Mouse (Mus musculus) hindbrain, postnatal 0 days (tissue): Measurements from ENCODE around the gene Aldh3b1. TPM values are rescaled to one million over a fixed set of nuclear protein-coding genes. Genes with fewer than 3 reads are reported as not detected.

Source experiments
- ATAC-seq: fragments of 200-750 bp; cut with Nextera tagmentation; 2 replicates; pipeline ENCODE4 v1.8.0; 2017; ENCODE audit warnings: mild to moderate bottlenecking, moderate TSS enrichment, moderate library complexity
- DNase-seq: peaks from one replicate; pipeline ENCODE4 v3.0.0-alpha.2; 2015; ENCODE audit warnings: low spot score
- H3K27ac ChIP-seq: fragments of 300-500 bp; sonication (generic); 2 replicates; pipeline ENCODE4 v1.5.1; 2014; ENCODE audit warnings: mild to moderate bottlenecking
- H3K27me3 ChIP-seq: fragments of 300-500 bp; sonication (generic); 2 replicates; pipeline ENCODE4 v1.6.1; 2014; ENCODE audit warnings: low read length, mixed read lengths; ENCODE audit not compliant: insufficient read depth
- H3K36me3 ChIP-seq: fragments of 300-500 bp; sonication (generic); 2 replicates; pipeline ENCODE4 v1.6.1; 2014; ENCODE audit warnings: low read length, mixed read lengths; ENCODE audit not compliant: insufficient read depth
- H3K4me1 ChIP-seq: fragments of 300-500 bp; sonication (generic); 2 replicates; pipeline ENCODE4 v1.6.1; 2014; ENCODE audit warnings: antibody characterized with exemption, low read length, mixed read lengths; ENCODE audit not compliant: insufficient read depth
- H3K4me2 ChIP-seq: fragments of 300-500 bp; sonication (generic); 2 replicates; pipeline ENCODE4 v1.6.1; 2014; ENCODE audit warnings: low read depth, mild to moderate bottlenecking, low read length, moderate library complexity, mixed read lengths
- H3K4me3 ChIP-seq: fragments of 300-500 bp; sonication (generic); 2 replicates; pipeline ENCODE4 v1.5.1; 2014; ENCODE audit warnings: low read length
- H3K9ac ChIP-seq: fragments of 300-500 bp; sonication (generic); replicated peaks from 2 replicates; pipeline ENCODE4 v1.6.1; 2014; ENCODE audit warnings: mild to moderate bottlenecking, low read length, moderate library complexity, mixed read lengths
- H3K9me3 ChIP-seq: fragments of 300-500 bp; sonication (generic); 2 replicates; pipeline ENCODE4 v1.6.1; 2016; ENCODE audit warnings: low read length, mixed read lengths
- CTCF ChIP-seq: IDR thresholded peaks from 2 replicates; pipeline ENCODE4 v1.5.1; 2016; ENCODE audit warnings: antibody characterized with exemption, control low read depth, low read depth
- WGBS: fragments of 180-500 bp; shearing (Covaris S2); extraction: QIAGEN DNeasy Blood & Tissue Kit; methylation state at CpG from one replicate; pipeline ENCODE4 v1.1.7; 2014; 5-methylcytosine and 5-hydroxymethylcytosine counted together
- polyA plus RNA-seq: library from polyadenylated mRNA; unstranded; fragments of >200 nt; fragmentation: Nextera tagmentation; extraction: Ambion mirVana; gene quantifications from 2 replicates; pipeline ENCODE4 v1.2.1, GENCODE M21; 2015
- total RNA-seq: library from RNA; depleted of rRNA; stranded (reverse); fragments of >200 nt; gene quantifications from 2 replicates; pipeline ENCODE4 v1.2.3, GENCODE M21; 2014

Aldh3b1 gene
- total and polyA plus RNA-seq, 2 experiments from 2014 or later, result 3.0 to 3.5 TPM

DNA sequence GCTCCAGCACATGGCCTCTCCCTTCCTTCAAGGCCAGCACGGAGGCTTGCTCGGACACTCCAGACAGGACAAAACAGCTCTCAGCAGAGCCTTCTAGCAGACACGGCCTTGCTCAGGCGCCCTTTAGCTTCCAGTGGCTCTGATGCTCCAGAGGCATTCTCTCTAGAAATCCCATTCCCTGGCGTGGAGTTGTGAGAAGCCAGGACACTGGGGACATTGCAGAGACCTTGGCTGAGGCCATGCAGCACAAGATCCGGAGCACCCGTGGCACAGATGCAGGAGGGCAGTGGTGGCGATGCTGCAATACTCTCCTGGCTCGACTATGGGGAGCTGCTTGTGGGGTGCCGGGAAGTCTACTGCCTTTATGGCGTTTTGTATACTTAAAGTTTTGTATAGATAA lies 12.9 kb downstream of the Aldh3b1 start:
- no peak for TF ChIP-seq CTCF
- ATAC-seq, result no peak

DNA sequence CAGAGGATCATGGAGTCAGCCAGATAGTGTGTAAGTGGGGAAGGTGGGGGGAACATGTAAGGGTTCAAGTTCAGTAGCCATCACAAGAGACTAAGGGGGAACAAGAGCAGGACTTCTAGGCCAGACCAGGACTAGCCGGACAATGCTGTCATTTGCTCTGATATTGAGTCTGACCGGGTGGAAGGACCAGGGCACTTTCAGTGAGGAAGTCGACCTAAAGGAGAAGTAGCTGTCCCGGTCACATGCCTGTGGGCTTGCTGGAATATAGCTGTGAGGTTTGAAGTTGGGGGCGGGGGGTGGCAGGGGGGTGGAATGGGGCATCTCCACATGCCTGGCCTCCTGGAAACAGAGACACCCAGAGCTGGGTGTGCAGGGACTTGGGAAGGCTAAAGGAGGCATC lies 15.1 kb downstream of the Aldh3b1 start:
- no peaks in the 10 kb centered on the region for H3K27me3 ChIP-seq
- H3K9ac ChIP-seq, result no peak overlapping the region
- no peak for DNase-seq
- no peak for ATAC-seq
- H3K4me2 ChIP-seq, result no peak overlapping the region
- TF ChIP-seq CTCF, result no peak
- peaks cover 17% of the 10 kb centered on the region; the same call in 1 of the 2 replicates for H3K4me1 ChIP-seq
- no peaks in the 10 kb centered on the region for H3K9me3 ChIP-seq
- peaks cover 10% of the 10 kb centered on the region for H3K36me3 ChIP-seq
- no peak overlapping the region for H3K4me3 ChIP-seq
- WGBS, result 88% methylated on average over 5 of the region's 5 CpGs
- no peak overlapping the region for H3K27ac ChIP-seq

More for the DNA sequence above, 12.9 kb downstream of the Aldh3b1 start:
- no peak overlapping the region for H3K4me3 ChIP-seq
- no peak overlapping the region for H3K4me2 ChIP-seq
- no peaks in the 10 kb centered on the region for H3K9me3 ChIP-seq
- WGBS, result 79% methylated on average over 11 of the region's 11 CpGs
- H3K27me3 ChIP-seq, result no peaks in the 10 kb centered on the region
- peaks cover 11% of the 10 kb centered on the region; the same call in 1 of the 2 replicates for H3K4me1 ChIP-seq
- H3K27ac ChIP-seq, result no peak overlapping the region
- no peaks in the 10 kb centered on the region for H3K36me3 ChIP-seq
- no peak overlapping the region for H3K9ac ChIP-seq
- DNase-seq, result no peak

DNA sequence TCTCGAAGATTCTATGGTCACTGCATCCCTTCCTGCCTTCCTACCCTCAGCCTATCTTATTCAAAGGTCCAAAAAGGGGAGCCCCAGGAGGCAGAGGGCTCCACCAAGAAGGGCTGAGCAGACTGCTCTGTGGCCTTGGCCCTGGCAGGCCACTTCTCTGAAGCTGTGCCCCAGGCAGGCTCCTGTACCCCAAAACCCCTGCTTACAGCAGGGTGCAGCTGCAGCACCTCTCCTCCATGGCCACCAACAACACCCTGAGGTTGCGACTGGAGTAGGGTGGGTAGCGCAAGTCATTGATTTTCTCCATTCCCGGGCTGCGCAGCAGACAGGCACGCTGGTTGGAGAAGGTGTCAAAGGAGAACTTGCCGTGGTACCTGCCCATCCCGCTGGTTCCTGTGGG lies 15.9 kb downstream of the Aldh3b1 start:
- WGBS, result 86% methylated on average over 8 of the region's 8 CpGs
- Histone ChIP-seq H3K4me2 (peak overlapping the region; percentile 69), H3K36me3 (peaks cover 15% of the 10 kb centered on the region), H3K27ac (peak overlapping the region; percentile 59; the same call in 1 of the 2 replicates), H3K27me3 (no peaks in the 10 kb centered on the region), H3K4me1 (peaks cover 17% of the 10 kb centered on the region; the same call in 1 of the 2 replicates), H3K9ac (peak overlapping the region; percentile 62; the same call in 1 of the 2 replicates), H3K4me3 (peak overlapping the region; percentile 58; the same call in 1 of the 2 replicates), H3K9me3 (no peaks in the 10 kb centered on the region)
- no peak for DNase-seq
- no peak for ATAC-seq
- no peak for TF ChIP-seq CTCF

DNA sequence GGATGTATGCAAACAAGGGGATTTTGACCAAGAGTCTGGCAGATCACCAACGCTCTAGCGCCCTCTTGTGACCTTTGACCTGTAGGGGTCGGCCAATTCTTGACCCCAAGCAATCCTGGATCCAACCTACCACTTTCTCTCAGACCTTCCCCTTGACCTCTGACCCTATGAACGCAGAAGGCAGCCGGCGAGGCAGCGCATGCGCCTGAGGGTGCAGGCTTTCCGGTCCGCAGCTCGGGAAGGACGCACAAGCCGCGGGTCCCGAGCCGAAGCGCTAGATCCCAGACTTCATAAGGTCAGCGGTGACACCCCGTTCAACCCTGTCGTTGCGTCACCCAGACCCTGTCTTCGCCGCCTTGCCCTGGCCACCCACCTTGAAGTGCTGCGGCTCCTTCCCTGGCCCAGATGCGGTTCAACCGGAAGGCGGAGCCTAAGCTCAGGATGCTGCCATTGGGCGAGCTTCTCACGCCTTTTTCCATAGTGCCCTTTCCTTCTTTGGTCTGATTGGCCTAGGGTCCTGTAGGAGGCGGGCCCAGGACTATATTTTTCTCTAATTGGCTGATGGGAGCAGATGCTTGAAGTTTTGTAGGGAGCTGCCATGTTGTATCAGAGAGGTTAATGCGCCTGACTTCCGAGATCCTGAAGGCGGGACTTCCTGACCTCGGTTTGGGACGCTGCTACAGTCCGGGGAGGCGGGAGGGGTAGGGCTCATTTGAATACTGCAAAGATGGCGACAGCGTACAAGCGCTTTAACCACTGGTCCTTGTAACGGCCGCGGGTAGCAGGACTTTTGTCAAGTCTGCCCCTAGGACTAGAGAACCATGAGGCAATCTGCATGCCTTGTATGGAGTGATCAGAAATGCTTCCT lies 17.0 kb downstream of the Aldh3b1 start, which contains the start of gene Ndufs8:
Gene Ndufs8 (minus strand): TSS at position 438 of the 868 bp plus-strand sequence.
- peak; percentile 28 for TF ChIP-seq CTCF
- ATAC-seq, result peak; percentile 98

DNA sequence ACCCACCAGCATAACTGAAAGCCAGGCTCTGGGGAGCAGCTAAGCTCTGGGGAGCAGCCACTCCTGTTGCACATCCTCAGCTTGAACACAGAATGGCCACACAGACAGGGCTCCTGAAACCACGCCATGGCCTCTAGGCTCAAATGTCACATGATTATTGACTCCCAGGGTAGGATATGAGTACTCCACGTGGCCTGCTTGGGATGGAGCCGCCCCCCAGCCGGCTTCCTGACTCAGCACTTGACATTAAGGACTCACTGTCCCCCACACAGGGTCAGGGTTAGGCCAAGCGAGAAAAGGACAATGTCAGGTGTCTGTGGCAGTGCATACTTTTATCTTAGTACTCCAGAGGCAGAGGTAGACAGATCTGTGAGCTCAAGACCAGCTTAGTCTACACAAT lies 19.4 kb downstream of the Aldh3b1 start:
- no peaks in the 10 kb centered on the region for H3K9me3 ChIP-seq
- WGBS, result 84% methylated on average over 5 of the region's 5 CpGs
- peaks cover 25% of the 10 kb centered on the region for H3K4me1 ChIP-seq
- TF ChIP-seq CTCF, result no peak
- H3K4me3 ChIP-seq, result no peak overlapping the region
- no peaks in the 10 kb centered on the region for H3K27me3 ChIP-seq
- no peak overlapping the region for H3K9ac ChIP-seq
- DNase-seq, result no peak
- H3K4me2 ChIP-seq, result no peak overlapping the region
- H3K36me3 ChIP-seq, result peaks cover 21% of the 10 kb centered on the region
- no peak for ATAC-seq
- no peak overlapping the region for H3K27ac ChIP-seq

More for the DNA sequence above, 17.0 kb downstream of the Aldh3b1 start, which contains the start of gene Ndufs8:
- Histone ChIP-seq H3K27me3 (no peaks in the 10 kb centered on the region), H3K27ac (peak within 1 kb of the TSS; percentile 79), H3K4me3 (peak within 1 kb of the TSS; percentile 58), H3K36me3 (peaks cover 21% of the 10 kb centered on the region), H3K9me3 (no peaks in the 10 kb centered on the region), H3K9ac (peak within 1 kb of the TSS; percentile 62), H3K4me2 (peak within 1 kb of the TSS; percentile 69), H3K4me1 (peaks cover 17% of the 10 kb centered on the region; the same call in 1 of the 2 replicates)
- peak; percentile 97 for DNase-seq
- WGBS, result under 1% methylated on average over 43 of the region's 43 CpGs

DNA sequence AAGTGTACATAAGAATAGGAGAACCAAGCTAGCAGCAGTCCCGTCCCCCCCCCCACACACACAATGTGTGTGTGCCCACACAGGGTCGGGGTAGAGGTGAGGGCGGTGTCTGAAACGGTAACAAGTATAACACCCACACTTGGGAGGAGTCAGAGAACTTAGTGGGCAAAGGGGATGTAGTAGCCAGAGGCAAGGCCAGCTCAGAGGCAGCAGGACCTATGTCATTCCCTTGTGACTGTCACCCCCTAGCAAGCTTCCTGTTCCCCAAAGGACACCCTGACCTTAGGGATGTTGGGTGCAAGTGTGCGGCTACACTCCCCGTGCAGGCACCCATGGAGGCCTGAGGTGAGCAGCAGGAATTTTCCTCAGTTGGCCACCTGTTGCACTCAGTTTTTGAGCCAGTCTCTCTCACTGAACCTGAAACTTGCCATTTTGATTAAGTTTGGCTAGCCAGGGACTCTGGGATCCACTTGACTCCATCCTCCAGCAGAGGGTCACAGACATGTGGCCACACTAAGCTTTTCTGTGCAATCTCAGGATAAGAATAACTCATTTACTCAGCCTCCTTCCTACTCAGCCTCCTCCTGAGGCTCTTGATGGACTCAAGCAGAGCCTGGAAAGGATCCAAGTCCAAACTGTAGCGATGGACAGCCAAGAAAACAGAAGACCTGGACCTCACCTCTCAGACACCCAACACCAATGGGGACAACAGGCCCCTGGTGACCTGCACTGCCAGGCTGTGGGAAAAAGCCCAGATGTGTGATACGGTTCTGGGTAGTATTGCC lies 21.5 kb downstream of the Aldh3b1 start:
- 78% methylated on average over 8 of the region's 8 CpGs for WGBS
- peaks cover 21% of the 10 kb centered on the region for H3K36me3 ChIP-seq
- no peaks in the 10 kb centered on the region for H3K9me3 ChIP-seq
- H3K27me3 ChIP-seq, result no peaks in the 10 kb centered on the region
- peak overlapping the region; percentile 81 for H3K4me2 ChIP-seq
- no peak for TF ChIP-seq CTCF
- DNase-seq (no peak), ATAC-seq (no peak)
- H3K9ac ChIP-seq, result 0 out of 2 replicates have a peak overlapping the region, but pooled peaks have one; percentile 53
- H3K27ac ChIP-seq, result no peak overlapping the region
- H3K4me3 ChIP-seq, result no peak overlapping the region
- peaks cover 20% of the 10 kb centered on the region; the same call in 1 of the 2 replicates for H3K4me1 ChIP-seq
